Mouse (Mus musculus) neural tube, embryonic 13.5 days (tissue): ENCODE measurements around the gene Ficd. TPM values are rescaled to one million over a fixed set of nuclear protein-coding genes. Genes with fewer than 3 reads are reported as not detected.
A peak's percentile ranks its signal among the peaks of the same experiment; 100 is the strongest.

ENCODE experiments used
- ATAC-seq: fragments of 200-750 bp; cut with Nextera tagmentation; 2 replicates; pipeline ENCODE4 v1.8.0; 2017; ENCODE audit warnings: low read depth, mild to moderate bottlenecking, moderate TSS enrichment, moderate library complexity
- H3K27ac ChIP-seq: fragments of 300-500 bp; sonication (generic); replicated peaks from 2 replicates; pipeline ENCODE4 v1.5.1; 2015; ENCODE audit warnings: moderate library complexity, mild to moderate bottlenecking, inconsistent platforms
- H3K27me3 ChIP-seq: fragments of 300-500 bp; sonication (generic); 2 replicates; pipeline ENCODE4 v1.6.1; 2015; ENCODE audit warnings: mild to moderate bottlenecking, inconsistent platforms
- H3K36me3 ChIP-seq: fragments of 300-500 bp; sonication (generic); 2 replicates; pipeline ENCODE4 v1.6.1; 2015; ENCODE audit warnings: mild to moderate bottlenecking, inconsistent platforms
- H3K4me1 ChIP-seq: fragments of 300-500 bp; sonication (generic); replicated peaks from 2 replicates; pipeline ENCODE4 v1.6.1; 2015; ENCODE audit warnings: inconsistent platforms
- H3K4me2 ChIP-seq: fragments of 300-500 bp; sonication (generic); 2 replicates; pipeline ENCODE4 v1.6.1; 2015; ENCODE audit warnings: inconsistent platforms, mild to moderate bottlenecking, moderate library complexity
- H3K4me3 ChIP-seq: fragments of 300-500 bp; sonication (generic); 2 replicates; pipeline ENCODE4 v1.5.1; 2015; ENCODE audit warnings: mild to moderate bottlenecking, inconsistent platforms
- H3K9ac ChIP-seq: fragments of 300-500 bp; sonication (generic); 2 replicates; pipeline ENCODE4 v1.6.1; 2015; ENCODE audit warnings: moderate library complexity, mild to moderate bottlenecking, inconsistent platforms
- H3K9me3 ChIP-seq: fragments of 300-500 bp; sonication (generic); 2 replicates; pipeline ENCODE4 v1.6.1; 2016; ENCODE audit warnings: inconsistent platforms
- WGBS: fragments of 180-500 bp; shearing (Covaris S2); methylation state at CpG from one replicate; pipeline ENCODE4 v1.1.7; 2015; 5-methylcytosine and 5-hydroxymethylcytosine counted together
- polyA plus RNA-seq: library from polyadenylated mRNA; unstranded; fragments of >200 nt; fragmentation: Nextera tagmentation; extraction: Ambion mirVana; gene quantifications from 2 replicates; pipeline ENCODE4 v1.2.1, GENCODE M21; 2015

Ficd gene
- polyA plus RNA-seq, 1 experiment from 2014 or later, result 8.2 TPM

- Histone ChIP-seq H3K36me3 (peaks cover 17% of the 10 kb centered on the region), H3K4me1 (peaks cover 33% of the 10 kb centered on the region), H3K9me3 (no peaks in the 10 kb centered on the region), H3K4me3 (no peak overlapping the region), H3K9ac (no peak overlapping the region), H3K4me2 (no peak overlapping the region), H3K27me3 (no peaks in the 10 kb centered on the region), H3K27ac (no peak overlapping the region)
- 71% methylated on average over 5 of the region's 5 CpGs for WGBS
- ATAC-seq, result no peak
These were observed 1.2 kb upstream of the Ficd start for GRCm38 (mm10) chr5:113734376-113734775.

- peaks cover 33% of the 10 kb centered on the region for H3K4me1 ChIP-seq
- ATAC-seq, result peak; percentile 51
- H3K9ac ChIP-seq, result peak overlapping the region; percentile 70
- peaks cover 23% of the 10 kb centered on the region for H3K36me3 ChIP-seq
- no peaks in the 10 kb centered on the region for H3K9me3 ChIP-seq
- peak overlapping the region; percentile 80 for H3K4me2 ChIP-seq
- H3K27me3 ChIP-seq, result no peaks in the 10 kb centered on the region
- H3K27ac ChIP-seq, result peak overlapping the region; percentile 96
- H3K4me3 ChIP-seq, result peak overlapping the region; percentile 64
- 32% methylated on average over 7 of the region's 7 CpGs for WGBS
These were observed 619 bp upstream of the Ficd start for GRCm38 (mm10) chr5:113735023-113735344.

- peaks cover 22% of the 10 kb centered on the region for H3K4me1 ChIP-seq
- ATAC-seq, result peak; percentile 0; the same call in 1 of the 2 replicates
- H3K27ac ChIP-seq, result peak overlapping the region; percentile 96
- peaks cover 34% of the 10 kb centered on the region for H3K36me3 ChIP-seq
- peak overlapping the region; percentile 80 for H3K4me2 ChIP-seq
- peak overlapping the region; percentile 77 for H3K9ac ChIP-seq
- no peaks in the 10 kb centered on the region for H3K27me3 ChIP-seq
- no peaks in the 10 kb centered on the region for H3K9me3 ChIP-seq
- 3% methylated on average over 10 of the region's 10 CpGs for whole genome bisulfite sequencing
- peak overlapping the region; percentile 64 for H3K4me3 ChIP-seq
These were observed 505 bp downstream of the Ficd start for GRCm38 (mm10) chr5:113736113-113736502.

- Histone ChIP-seq H3K9ac (peak overlapping the region; percentile 77), H3K9me3 (no peaks in the 10 kb centered on the region), H3K4me3 (peak overlapping the region; percentile 64), H3K4me2 (peak overlapping the region; percentile 80), H3K4me1 (peaks cover 22% of the 10 kb centered on the region), H3K36me3 (peaks cover 40% of the 10 kb centered on the region), H3K27me3 (no peaks in the 10 kb centered on the region), H3K27ac (peak overlapping the region; percentile 96)
- WGBS, result 39% methylated on average over 15 of the region's 15 CpGs
- ATAC-seq, result no peak
These were observed 1.0 kb downstream of the Ficd start for GRCm38 (mm10) chr5:113736522-113737164.

- no peak overlapping the region for H3K4me3 ChIP-seq
- no peaks in the 10 kb centered on the region for H3K9me3 ChIP-seq
- peaks cover 50% of the 10 kb centered on the region for H3K36me3 ChIP-seq
- no peak overlapping the region for H3K4me2 ChIP-seq
- WGBS, result 92% methylated on average over 11 of the region's 11 CpGs
- no peak overlapping the region for H3K9ac ChIP-seq
- no peak for ATAC-seq
- H3K4me1 ChIP-seq, result peaks cover 22% of the 10 kb centered on the region
- no peak overlapping the region for H3K27ac ChIP-seq
- no peaks in the 10 kb centered on the region for H3K27me3 ChIP-seq
These were observed 2.1 kb downstream of the Ficd start for GRCm38 (mm10) chr5:113737607-113738237.

GRCm38 (mm10) chr5:113747629-113748028 lies 12.0 kb downstream of the Ficd start:
- no peak for ATAC-seq
- no peaks in the 10 kb centered on the region for H3K27me3 ChIP-seq
- no peaks in the 10 kb centered on the region for H3K4me1 ChIP-seq
- H3K4me2 ChIP-seq, result no peak overlapping the region
- 98% methylated on average over 5 of the region's 5 CpGs for WGBS
- H3K27ac ChIP-seq, result no peak overlapping the region
- no peak overlapping the region for H3K4me3 ChIP-seq
- H3K9ac ChIP-seq, result no peak overlapping the region
- no peaks in the 10 kb centered on the region for H3K9me3 ChIP-seq
- peaks cover 99% of the 10 kb centered on the region for H3K36me3 ChIP-seq

GRCm38 (mm10) chr5:113748556-113749331 lies 13.1 kb downstream of the Ficd start:
- no peaks in the 10 kb centered on the region for H3K9me3 ChIP-seq
- 95% methylated on average over 13 of the region's 13 CpGs for WGBS
- H3K36me3 ChIP-seq, result peaks cover 99% of the 10 kb centered on the region
- no peak overlapping the region for H3K4me3 ChIP-seq
- H3K4me2 ChIP-seq, result no peak overlapping the region
- no peak for ATAC-seq
- H3K27me3 ChIP-seq, result no peaks in the 10 kb centered on the region
- H3K4me1 ChIP-seq, result no peaks in the 10 kb centered on the region
- no peak overlapping the region for H3K9ac ChIP-seq
- no peak overlapping the region for H3K27ac ChIP-seq

GRCm38 (mm10) chr5:113751521-113752157 lies 16.0 kb downstream of the Ficd start:
- H3K27ac ChIP-seq, result no peak overlapping the region
- whole genome bisulfite sequencing, result 89% methylated on average over 9 of the region's 9 CpGs
- no peak for ATAC-seq
- no peaks in the 10 kb centered on the region for H3K9me3 ChIP-seq
- peaks cover 99% of the 10 kb centered on the region for H3K36me3 ChIP-seq
- no peaks in the 10 kb centered on the region for H3K4me1 ChIP-seq
- no peak overlapping the region for H3K4me2 ChIP-seq
- no peak overlapping the region for H3K4me3 ChIP-seq
- no peaks in the 10 kb centered on the region for H3K27me3 ChIP-seq
- H3K9ac ChIP-seq, result no peak overlapping the region

GRCm38 (mm10) chr5:113755347-113756030 lies 19.9 kb downstream of the Ficd start:
- Histone ChIP-seq H3K4me3 (no peak overlapping the region), H3K36me3 (peaks cover 99% of the 10 kb centered on the region), H3K9me3 (no peaks in the 10 kb centered on the region), H3K9ac (no peak overlapping the region), H3K27ac (no peak overlapping the region), H3K4me1 (no peaks in the 10 kb centered on the region), H3K27me3 (no peaks in the 10 kb centered on the region), H3K4me2 (no peak overlapping the region)
- 90% methylated on average over 15 of the region's 15 CpGs for WGBS
- ATAC-seq, result no peak

- Histone ChIP-seq H3K9ac (no peak overlapping the region), H3K36me3 (peaks cover 85% of the 10 kb centered on the region), H3K4me3 (no peak overlapping the region), H3K4me2 (no peak overlapping the region), H3K27ac (no peak overlapping the region), H3K9me3 (no peaks in the 10 kb centered on the region), H3K4me1 (no peaks in the 10 kb centered on the region), H3K27me3 (no peaks in the 10 kb centered on the region)
- WGBS, result 94% methylated on average over 2 of the region's 2 CpGs
- ATAC-seq, result no peak
These were observed 26.0 kb downstream of the Ficd start for GRCm38 (mm10) chr5:113761585-113761984.

- WGBS, result 88% methylated on average over 7 of the region's 7 CpGs
- no peaks in the 10 kb centered on the region for H3K27me3 ChIP-seq
- H3K9me3 ChIP-seq, result no peaks in the 10 kb centered on the region
- no peak overlapping the region for H3K4me3 ChIP-seq
- peaks cover 8% of the 10 kb centered on the region for H3K4me1 ChIP-seq
- H3K4me2 ChIP-seq, result no peak overlapping the region
- no peak for ATAC-seq
- no peak overlapping the region for H3K27ac ChIP-seq
- no peak overlapping the region for H3K9ac ChIP-seq
- peaks cover 77% of the 10 kb centered on the region for H3K36me3 ChIP-seq
These were observed 28.8 kb downstream of the Ficd start for GRCm38 (mm10) chr5:113764426-113764825.
